In the genomic region with DNA sequence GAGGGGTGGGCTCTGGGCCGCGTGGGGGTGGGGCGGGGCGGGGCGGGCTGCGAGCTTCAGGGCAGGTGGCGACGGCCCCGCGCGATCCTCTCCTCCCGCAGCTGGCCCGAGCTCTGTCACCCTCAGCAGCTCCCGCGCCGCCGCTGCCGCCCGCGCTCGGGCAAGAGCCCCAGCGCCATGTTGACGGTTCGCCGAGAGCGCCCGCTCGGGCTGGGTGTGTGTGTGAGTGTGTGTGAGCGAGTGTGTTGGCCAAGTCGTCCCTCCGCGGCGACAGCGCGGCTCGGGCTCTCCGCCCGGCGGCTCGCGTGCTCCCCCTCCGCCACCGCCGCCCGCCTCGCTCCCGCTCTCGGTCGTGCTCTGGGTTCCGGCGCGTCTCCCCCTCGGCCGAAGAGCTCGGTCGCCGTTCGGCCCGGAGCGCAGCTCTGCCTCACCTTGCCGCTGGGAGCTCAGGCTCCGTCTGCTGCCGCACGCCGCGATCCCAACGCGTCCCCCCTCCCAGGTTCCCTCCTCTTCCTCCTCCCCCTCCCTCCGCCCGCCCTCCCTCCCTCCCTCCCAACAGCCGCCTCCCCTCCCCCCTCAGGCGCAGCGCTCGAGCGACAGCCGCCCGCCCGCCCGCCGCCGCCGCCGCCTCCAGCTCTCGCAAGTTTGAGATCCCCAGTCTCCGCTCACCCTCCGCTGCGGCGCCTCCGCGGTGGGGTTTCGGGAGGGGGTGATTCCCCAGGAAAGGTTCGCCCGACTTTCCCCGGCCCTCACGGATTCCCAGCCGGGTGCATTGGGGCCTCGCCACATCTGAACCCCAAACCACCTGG, we compare ENCODE assay signal across 8 mouse cellular contexts.
DNase-seq lines count a peak whose midpoint lies in the region; ATAC-seq and TF ChIP-seq lines count a peak whose summit lies in the region.

No protein-coding gene starts in this region.

- H3K36me3 ChIP-seq in forebrain, embryonic 13.5 days (ENCODE audit: poor library complexity, severe bottlenecking), result no peaks in the 10 kb centered on the region
- no peaks in the 10 kb centered on the region for H3K36me3 ChIP-seq in hindbrain, embryonic 12.5 days

- H3K4me1 ChIP-seq in forebrain, embryonic 13.5 days, result peaks cover 38% of the 10 kb centered on the region
- H3K4me1 ChIP-seq in hindbrain, embryonic 12.5 days, result peaks cover 25% of the 10 kb centered on the region

- peak overlapping the region; percentile 84 for H3K9ac ChIP-seq in forebrain, embryonic 13.5 days
- peak overlapping the region; percentile 69 for H3K9ac ChIP-seq in hindbrain, embryonic 12.5 days

- H3K9me3 ChIP-seq in forebrain, embryonic 13.5 days (replicated peaks), result no peaks in the 10 kb centered on the region
- H3K9me3 ChIP-seq in hindbrain, embryonic 12.5 days (replicated peaks), result no peaks in the 10 kb centered on the region

- ATAC-seq in forebrain, embryonic 13.5 days, result peak; percentile 53
- ATAC-seq in hindbrain, embryonic 12.5 days (ENCODE audit: low FRiP score), result peak; percentile 38
- peak; percentile 41 for ATAC-seq in megakaryocyte, adult 5-6 weeks (ENCODE audit: poor library complexity, severe bottlenecking)

- peak; percentile 69 for DNase-seq in Muller cell, postnatal 12 days (ENCODE audit: inconsistent ontology term)
- DNase-seq in cerebellum, adult 11 months, result peak; percentile 50
- peak; percentile 44 to 48 for DNase-seq in left cerebral cortex, adult 2 months (ENCODE audit: extremely low spot score in 1 of 2, low spot score in 2 of 2)
- DNase-seq in right cerebral cortex, postnatal 4 days, result peak; percentile 71
- DNase-seq in yolk sac, embryonic 10.5 days (ENCODE audit: low spot score), result peak; percentile 76

- H3K27me3 ChIP-seq in forebrain, embryonic 13.5 days, result peaks cover 91% of the 10 kb centered on the region
- H3K27me3 ChIP-seq in hindbrain, embryonic 12.5 days, result peaks cover 96% of the 10 kb centered on the region

- TF ChIP-seq CTCF in left cerebral cortex, adult 2 months (IDR thresholded peaks at IDR 0.05), result no peak

- intact Hi-C loops in left cerebral cortex, adult 2 months (cut with DNase I), result loop anchor here (1.0 to 5.0 kb wide), 3 partner anchors 8 to 682 kb away; partner anchors contain the start of gene Med14

- H3K27ac ChIP-seq in forebrain, embryonic 13.5 days, result peak overlapping the region; percentile 92
- H3K27ac ChIP-seq in hindbrain, embryonic 12.5 days, result peak overlapping the region; percentile 95
- H3K27ac ChIP-seq in left cerebral cortex, adult 2 months, result peak overlapping the region; percentile 86

- 4% methylated on average over 33 of the region's 97 CpGs for WGBS in forebrain, embryonic 13.5 days
- 4% methylated on average over 24 of the region's 97 CpGs for WGBS in hindbrain, embryonic 12.5 days

- H3K4me3 ChIP-seq in forebrain, embryonic 13.5 days, result peak overlapping the region; percentile 64
- peak overlapping the region; percentile 64 for H3K4me3 ChIP-seq in hindbrain, embryonic 12.5 days
- peak overlapping the region; percentile 61 for H3K4me3 ChIP-seq in left cerebral cortex, adult 2 months

- H3K4me2 ChIP-seq in forebrain, embryonic 13.5 days, result peak overlapping the region; percentile 71
- H3K4me2 ChIP-seq in hindbrain, embryonic 12.5 days (replicated peaks), result peak overlapping the region; percentile 64

Comparison
In these comparisons a context has a peak if more than half of its experiments do, and no peak if none do; other contexts are left out.
1. Peak in every context shown above with its lines: DNase-seq, ATAC-seq, H3K4me3 ChIP-seq and H3K27ac ChIP-seq.